Mouse (Mus musculus) intestine, embryonic 15.5 days (tissue): Measurements from ENCODE around the gene Fkbp1b. TPM values are rescaled to one million over a fixed set of nuclear protein-coding genes. Genes with fewer than 3 reads are reported as not detected.
A peak's percentile ranks its signal among the peaks of the same experiment; 100 is the strongest.
"Not testable (repeated sequence)": the region's sequence is repeated elsewhere in the genome, so short reads cannot be mapped to it uniquely, and the experiment has no call there.

Experiments used
- ATAC-seq: fragments of 200-750 bp; cut with Nextera tagmentation; 2 replicates; pipeline ENCODE4 v1.8.0; 2017; ENCODE audit warnings: moderate TSS enrichment, moderate library complexity
- H3K27ac ChIP-seq: fragments of 300-500 bp; sonication (generic); 2 replicates; pipeline ENCODE4 v1.5.1; 2015; ENCODE audit warnings: mild to moderate bottlenecking, inconsistent platforms
- H3K27me3 ChIP-seq: fragments of 300-500 bp; sonication (generic); replicated peaks from 2 replicates; pipeline ENCODE4 v1.6.1; 2015; ENCODE audit warnings: inconsistent platforms
- H3K36me3 ChIP-seq: fragments of 300-500 bp; sonication (generic); 2 replicates; pipeline ENCODE4 v1.6.1; 2015; ENCODE audit warnings: inconsistent platforms
- H3K4me1 ChIP-seq: fragments of 300-500 bp; sonication (generic); replicated peaks from 2 replicates; pipeline ENCODE4 v1.6.1; 2015; ENCODE audit warnings: inconsistent platforms
- H3K4me2 ChIP-seq: fragments of 300-500 bp; sonication (generic); replicated peaks from 2 replicates; pipeline ENCODE4 v1.6.1; 2015; ENCODE audit warnings: mild to moderate bottlenecking, inconsistent platforms
- H3K4me3 ChIP-seq: fragments of 300-500 bp; sonication (generic); replicated peaks from 2 replicates; pipeline ENCODE4 v1.5.1; 2015; ENCODE audit warnings: inconsistent platforms
- H3K9ac ChIP-seq: fragments of 300-500 bp; sonication (generic); 2 replicates; pipeline ENCODE4 v1.6.1; 2015; ENCODE audit warnings: inconsistent platforms
- H3K9me3 ChIP-seq: fragments of 300-500 bp; sonication (generic); 2 replicates; pipeline ENCODE4 v1.6.1; 2016; ENCODE audit warnings: inconsistent platforms
- WGBS: fragments of 180-500 bp; shearing (Covaris S2); methylation state at CpG from one replicate; pipeline ENCODE4 v1.1.7; 2015; 5-methylcytosine and 5-hydroxymethylcytosine counted together
- polyA plus RNA-seq: library from polyadenylated mRNA; unstranded; fragments of >200 nt; fragmentation: Nextera tagmentation; extraction: Ambion mirVana; gene quantifications from 2 replicates; pipeline ENCODE4 v1.2.1, GENCODE M21; 2015

Fkbp1b gene
- polyA plus RNA-seq, 1 experiment from 2014 or later = 8.7 TPM

- H3K9me3 ChIP-seq = no peaks in the 10 kb centered on the region
- WGBS = 85% methylated on average over 8 of the region's 8 CpGs
- H3K36me3 ChIP-seq = no peaks in the 10 kb centered on the region
- peaks cover 18% of the 10 kb centered on the region; the same call in 1 of the 2 replicates for H3K4me1 ChIP-seq
- no peak for ATAC-seq
- H3K27me3 ChIP-seq = no peaks in the 10 kb centered on the region
- no peak overlapping the region for H3K9ac ChIP-seq
- no peak overlapping the region for H3K4me2 ChIP-seq
- no peak overlapping the region for H3K4me3 ChIP-seq
- no peak overlapping the region for H3K27ac ChIP-seq
These were observed 1.1 kb upstream of the Fkbp1b start for GRCm38 (mm10) chr12:4842456-4842855.

DNA sequence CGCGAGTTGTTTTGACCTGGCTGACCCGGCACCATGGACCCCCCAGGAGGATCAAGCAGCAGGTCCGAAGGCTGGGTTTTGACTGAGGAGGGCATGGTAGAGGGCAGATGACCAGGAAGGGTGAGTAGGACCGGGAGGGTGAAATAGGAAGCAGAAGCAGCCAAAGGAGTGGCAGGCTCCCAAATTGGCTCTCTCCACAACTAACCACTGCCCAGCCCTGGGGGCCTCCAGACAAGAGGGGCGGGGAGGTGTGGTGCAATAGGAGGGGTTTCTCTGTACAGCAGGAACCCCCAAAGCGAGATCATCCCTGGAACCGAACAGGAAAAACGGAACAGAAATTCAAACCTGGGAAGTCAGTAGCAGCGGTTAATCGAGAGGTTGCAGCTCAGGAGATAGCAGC lies 650 bp downstream of the Fkbp1b start:
- ATAC-seq = no peak
- Histone ChIP-seq H3K27ac (no peak overlapping the region), H3K4me2 (peak overlapping the region; percentile 99), H3K36me3 (no peaks in the 10 kb centered on the region), H3K9me3 (no peaks in the 10 kb centered on the region), H3K9ac (peak overlapping the region; percentile 68), H3K27me3 (no peaks in the 10 kb centered on the region), H3K4me3 (peak overlapping the region; percentile 81), H3K4me1 (peaks cover 18% of the 10 kb centered on the region; the same call in 1 of the 2 replicates)
- 2% methylated on average over 11 of the region's 11 CpGs for WGBS

GRCm38 (mm10) chr12:4840010-4840409 lies 1.4 kb downstream of the Fkbp1b start:
- 0 out of 2 replicates have a peak overlapping the region, but pooled peaks have one; percentile 22 for H3K4me2 ChIP-seq
- H3K4me1 ChIP-seq = peaks cover 18% of the 10 kb centered on the region; the same call in 1 of the 2 replicates
- H3K36me3 ChIP-seq = no peaks in the 10 kb centered on the region
- H3K9ac ChIP-seq = no peak overlapping the region
- no peak overlapping the region for H3K27ac ChIP-seq
- H3K4me3 ChIP-seq = no peak overlapping the region
- 46% methylated on average over 6 of the region's 6 CpGs for WGBS
- no peaks in the 10 kb centered on the region for H3K27me3 ChIP-seq
- no peak for ATAC-seq
- no peaks in the 10 kb centered on the region for H3K9me3 ChIP-seq

DNA sequence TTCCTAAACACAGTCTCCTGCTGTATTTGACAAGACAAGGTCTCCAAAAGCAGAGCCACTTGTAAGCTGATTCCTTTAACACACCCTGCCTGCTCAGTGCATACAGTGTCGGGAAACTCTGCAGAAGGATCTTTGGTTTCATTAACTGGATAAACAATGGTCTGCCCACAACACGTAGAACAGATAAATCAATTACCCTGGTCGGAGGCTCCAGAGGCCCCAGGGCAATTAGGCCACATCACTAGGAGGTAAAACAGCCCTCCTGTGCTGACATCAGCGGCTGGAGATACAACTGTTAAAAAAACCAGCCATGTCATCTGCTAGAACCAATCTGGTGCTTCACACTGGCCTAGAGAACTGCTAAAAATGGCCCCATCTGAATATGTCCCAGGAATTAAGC lies 4.4 kb downstream of the Fkbp1b start:
- Histone ChIP-seq H3K27ac (no peak overlapping the region), H3K4me1 (0 out of 2 replicates have a peak, but pooled peaks cover 11% of the 10 kb centered on the region), H3K36me3 (no peaks in the 10 kb centered on the region), H3K4me2 (no peak overlapping the region), H3K9me3 (no peaks in the 10 kb centered on the region), H3K4me3 (no peak overlapping the region), H3K9ac (no peak overlapping the region), H3K27me3 (no peaks in the 10 kb centered on the region)
- ATAC-seq = no peak
- WGBS = 11% methylated on average over 4 of the region's 4 CpGs

GRCm38 (mm10) chr12:4827256-4827655 lies 14.1 kb downstream of the Fkbp1b start:
- no peak overlapping the region for H3K4me3 ChIP-seq
- WGBS = 74% methylated on average over 3 of the region's 3 CpGs
- H3K9ac ChIP-seq = no peak overlapping the region
- no peaks in the 10 kb centered on the region for H3K4me1 ChIP-seq
- ATAC-seq = no peak
- no peaks in the 10 kb centered on the region for H3K9me3 ChIP-seq
- peaks cover 22% of the 10 kb centered on the region for H3K36me3 ChIP-seq
- no peaks in the 10 kb centered on the region for H3K27me3 ChIP-seq
- H3K27ac ChIP-seq = no peak overlapping the region
- H3K4me2 ChIP-seq = no peak overlapping the region

- Histone ChIP-seq H3K9me3 (no peaks in the 10 kb centered on the region), H3K4me3 (peak within 1 kb of the TSS; percentile 79), H3K4me2 (peak within 1 kb of the TSS; percentile 77), H3K4me1 (0 out of 2 replicates have a peak, but pooled peaks cover 4% of the 10 kb centered on the region), H3K27me3 (no peaks in the 10 kb centered on the region), H3K27ac (peak within 1 kb of the TSS; percentile 95), H3K36me3 (peaks cover 2% of the 10 kb centered on the region; the same call in 1 of the 2 replicates), H3K9ac (peak within 1 kb of the TSS; percentile 74)
- ATAC-seq = peak; percentile 99
- under 1% methylated on average over 49 of the region's 49 CpGs for WGBS
These were observed 23.9 kb downstream of the Fkbp1b start, which contains the start of gene Sf3b6 for GRCm38 (mm10) chr12:4817361-4818101. Sf3b6 (plus strand) TSS chr12:4817544.

- Histone ChIP-seq H3K4me1 (0 out of 2 replicates have a peak, but pooled peaks cover 4% of the 10 kb centered on the region), H3K27me3 (no peaks in the 10 kb centered on the region), H3K36me3 (peaks cover 2% of the 10 kb centered on the region; the same call in 1 of the 2 replicates), H3K27ac (peak overlapping the region; percentile 95), H3K9ac (peak overlapping the region; percentile 62), H3K4me2 (peak overlapping the region; percentile 74), H3K4me3 (peak overlapping the region; percentile 79), H3K9me3 (no peaks in the 10 kb centered on the region)
- WGBS = 7% methylated on average over 24 of the region's 24 CpGs
- ATAC-seq = peak; percentile 5; the same call in 1 of the 2 replicates
These were observed 24.6 kb downstream of the Fkbp1b start for GRCm38 (mm10) chr12:4816680-4817360.

DNA sequence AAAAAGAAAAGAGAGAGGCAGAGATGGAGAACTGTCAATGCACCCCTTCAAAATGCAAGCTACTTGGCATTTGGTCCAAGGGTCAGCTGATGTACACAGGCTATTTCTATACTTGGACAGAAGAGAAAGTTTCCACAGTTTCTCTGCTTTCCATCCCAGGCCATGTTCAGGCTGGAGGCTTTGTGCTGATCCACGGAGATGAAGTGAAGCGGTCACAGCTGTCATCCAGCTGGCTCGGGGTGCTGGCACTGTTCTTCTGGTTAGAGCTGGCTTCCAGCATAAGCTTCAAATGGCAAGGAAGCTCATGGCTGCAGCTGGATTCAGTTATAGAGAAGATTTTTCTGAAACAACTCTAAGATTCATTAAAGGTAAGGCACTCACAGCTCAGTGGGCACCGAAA lies 27.8 kb downstream of the Fkbp1b start:
- WGBS = 77% methylated on average over 4 of the region's 4 CpGs
- H3K4me3 ChIP-seq = no peak overlapping the region
- no peaks in the 10 kb centered on the region for H3K9me3 ChIP-seq
- H3K9ac ChIP-seq = no peak overlapping the region
- no peaks in the 10 kb centered on the region for H3K27me3 ChIP-seq
- 0 out of 2 replicates have a peak, but pooled peaks cover 4% of the 10 kb centered on the region for H3K4me1 ChIP-seq
- no peak overlapping the region for H3K27ac ChIP-seq
- H3K36me3 ChIP-seq = no peaks in the 10 kb centered on the region
- no peak overlapping the region for H3K4me2 ChIP-seq
- ATAC-seq = no peak

- 0 out of 2 replicates have a peak, but pooled peaks cover 3% of the 10 kb centered on the region for H3K4me1 ChIP-seq
- H3K27ac ChIP-seq = no peak overlapping the region
- no peak overlapping the region for H3K4me3 ChIP-seq
- 27% methylated on average over 3 of the region's 3 CpGs for WGBS
- H3K27me3 ChIP-seq = no peaks in the 10 kb centered on the region
- H3K4me2 ChIP-seq = no peak overlapping the region
- H3K36me3 ChIP-seq = no peaks in the 10 kb centered on the region
- no peak overlapping the region for H3K9ac ChIP-seq
- 0 out of 2 replicates have a peak, but pooled peaks have one; percentile 31 for ATAC-seq
- H3K9me3 ChIP-seq = no peaks in the 10 kb centered on the region
These were observed 29.7 kb downstream of the Fkbp1b start for GRCm38 (mm10) chr12:4811705-4812104.

- no peak overlapping the region for H3K4me2 ChIP-seq
- WGBS = 79% methylated on average over 4 of the region's 4 CpGs
- no peaks in the 10 kb centered on the region for H3K27me3 ChIP-seq
- H3K27ac ChIP-seq = no peak overlapping the region
- H3K4me1 ChIP-seq = no peaks in the 10 kb centered on the region
- H3K4me3 ChIP-seq = no peak overlapping the region
- H3K9ac ChIP-seq = no peak overlapping the region
- no peaks in the 10 kb centered on the region for H3K9me3 ChIP-seq
- no peak for ATAC-seq
- no peaks in the 10 kb centered on the region for H3K36me3 ChIP-seq
These were observed 30.4 kb downstream of the Fkbp1b start for GRCm38 (mm10) chr12:4811036-4811435.

DNA sequence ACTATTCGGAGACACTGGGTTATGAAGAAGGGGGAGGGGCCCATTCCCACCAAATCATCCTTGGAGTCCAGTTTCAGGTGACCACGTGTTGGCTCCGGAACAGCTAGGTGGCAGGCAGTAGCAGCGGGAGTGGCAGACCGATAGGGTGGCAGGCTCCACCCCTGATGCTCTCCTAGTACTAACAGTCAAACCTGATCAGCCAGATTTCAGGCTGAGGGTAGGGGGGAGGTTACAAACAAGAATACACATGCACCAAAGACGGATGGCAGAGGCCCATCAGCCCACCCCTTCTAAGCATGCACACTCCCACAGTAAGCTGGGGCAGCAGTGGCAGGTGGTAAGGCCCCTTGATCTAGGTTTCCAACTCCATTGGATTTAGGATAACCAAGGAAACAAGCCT lies 43.9 kb downstream of the Fkbp1b start:
- H3K27ac ChIP-seq, H3K4me3 ChIP-seq, ATAC-seq, H3K27me3 ChIP-seq, H3K4me2 ChIP-seq, H3K36me3 ChIP-seq, H3K4me1 ChIP-seq, H3K9me3 ChIP-seq, H3K9ac ChIP-seq: not testable (repeated sequence)
- WGBS = 63% methylated on average over 6 of the region's 6 CpGs

- no peak overlapping the region for H3K9ac ChIP-seq
- no peaks in the 10 kb centered on the region for H3K9me3 ChIP-seq
- no peaks in the 10 kb centered on the region for H3K27me3 ChIP-seq
- H3K4me2 ChIP-seq = no peak overlapping the region
- no peak for ATAC-seq
- 81% methylated on average over 1 of the region's 1 CpGs for WGBS
- no peak overlapping the region for H3K27ac ChIP-seq
- H3K36me3 ChIP-seq = no peaks in the 10 kb centered on the region
- no peaks in the 10 kb centered on the region for H3K4me1 ChIP-seq
- H3K4me3 ChIP-seq = no peak overlapping the region
These were observed 47.7 kb downstream of the Fkbp1b start for GRCm38 (mm10) chr12:4793718-4794117.
